Mouse (Mus musculus) spleen, adult 2 months (tissue): ENCODE data around the gene Plppr1.

Experiments used
- CTCF ChIP-seq: fragments of 200-500 bp; IDR thresholded peaks from 2 replicates; pipeline ENCODE4 v1.5.1; 2011; ENCODE audit warnings: mild to moderate bottlenecking, inconsistent platforms; ENCODE audit not compliant: insufficient read depth, insufficient read length, insufficient replicate concordance; ENCODE audit errors: extremely low read depth
- POLR2A ChIP-seq: fragments of 200-500 bp; IDR thresholded peaks from 2 replicates; pipeline ENCODE4 v1.6.1; 2011; ENCODE audit warnings: low read depth, low read length, inconsistent platforms

- no peak for TF ChIP-seq POLR2A
- TF ChIP-seq CTCF = no peak
Observed at GRCm38 (mm10) chr4:49244791-49245190, 185.7 kb downstream of the Plppr1 start.
